Mouse (Mus musculus): Measurements from ENCODE around the gene Idh3g.
"Not testable (repeated sequence)": the region's sequence is repeated elsewhere in the genome, so short reads cannot be mapped to it uniquely, and the experiment has no call there.

Gene Idh3g

DNA sequence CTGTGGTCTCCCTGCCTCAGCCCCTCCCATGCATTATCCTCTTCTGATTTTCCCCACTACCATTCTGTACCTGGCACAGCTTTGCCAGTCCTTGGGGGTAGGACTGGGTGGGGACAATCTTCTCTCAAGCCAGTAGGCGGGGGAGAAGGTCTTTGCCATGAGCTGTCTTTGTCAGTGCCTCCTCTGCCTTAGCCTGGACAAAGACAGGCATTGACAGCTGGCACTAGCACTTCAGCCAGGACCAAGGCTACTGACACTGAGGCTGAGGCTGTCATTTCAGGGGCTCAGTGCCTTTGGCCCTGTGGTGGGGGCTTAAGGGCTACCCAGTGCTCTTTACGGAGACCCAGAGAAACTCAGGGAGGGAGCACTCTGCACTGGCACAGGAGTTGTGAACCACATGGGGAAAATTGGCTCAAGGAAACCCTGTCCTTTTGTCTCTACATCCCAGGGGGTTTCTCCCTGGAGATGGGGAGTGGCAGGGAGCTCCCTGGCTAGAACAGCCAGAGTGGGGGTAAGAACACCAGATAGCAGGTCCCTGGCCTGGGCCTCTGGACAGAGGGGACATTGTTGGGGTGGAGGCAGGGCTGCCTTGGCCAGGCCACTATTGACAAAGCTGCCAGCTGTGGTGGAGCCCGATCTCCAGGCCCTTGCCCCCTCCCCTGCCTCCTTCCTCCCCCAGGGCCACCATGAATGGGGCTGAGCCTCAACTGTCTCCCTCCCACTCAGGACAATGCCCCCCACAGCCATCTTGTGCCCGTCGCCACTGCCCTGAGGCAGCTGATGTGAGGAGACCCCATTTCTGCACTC lies 30.2 kb downstream of the Idh3g start, which contains the start of gene Plxnb3:
Plxnb3 (plus strand) TSS at position 757 of the 807 bp plus-strand sequence.
- no peak for DNase-seq (ENCODE audit: low read depth, low spot score)

DNA sequence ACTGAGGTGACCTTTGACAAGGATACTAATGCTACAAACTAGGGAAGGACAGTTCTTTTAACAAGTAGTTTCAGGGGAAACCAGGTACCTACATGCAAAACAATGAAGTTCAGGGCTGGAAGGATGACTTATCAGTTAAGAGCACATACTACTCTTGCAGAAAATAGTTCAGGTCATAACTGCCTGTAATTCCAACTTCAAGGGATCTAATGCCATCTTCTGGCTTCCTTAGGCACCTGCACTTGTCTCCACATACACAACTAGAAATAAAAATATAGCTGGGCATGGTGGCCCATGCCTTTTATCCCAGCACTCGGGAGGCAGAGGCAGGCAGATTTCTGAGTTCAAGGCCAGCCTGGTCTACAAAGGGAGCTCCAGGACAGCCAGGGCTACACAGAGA lies 37.7 kb downstream of the Idh3g start:
- DNase-seq (ENCODE audit: low read depth, low spot score): no peak

GRCm38 (mm10) chrX:73744774-73745481 lies 41.8 kb downstream of the Idh3g start:
- DNase-seq (ENCODE audit: low read depth, low spot score): no peak

- DNase-seq (ENCODE audit: low read depth, low spot score): not testable (repeated sequence)
Observed at GRCm38 (mm10) chrX:73739841-73740240, 46.9 kb downstream of the Idh3g start.

- no peak for DNase-seq (ENCODE audit: low read depth, low spot score)
Observed at GRCm38 (mm10) chrX:73739151-73739550, 47.5 kb downstream of the Idh3g start.

DNA sequence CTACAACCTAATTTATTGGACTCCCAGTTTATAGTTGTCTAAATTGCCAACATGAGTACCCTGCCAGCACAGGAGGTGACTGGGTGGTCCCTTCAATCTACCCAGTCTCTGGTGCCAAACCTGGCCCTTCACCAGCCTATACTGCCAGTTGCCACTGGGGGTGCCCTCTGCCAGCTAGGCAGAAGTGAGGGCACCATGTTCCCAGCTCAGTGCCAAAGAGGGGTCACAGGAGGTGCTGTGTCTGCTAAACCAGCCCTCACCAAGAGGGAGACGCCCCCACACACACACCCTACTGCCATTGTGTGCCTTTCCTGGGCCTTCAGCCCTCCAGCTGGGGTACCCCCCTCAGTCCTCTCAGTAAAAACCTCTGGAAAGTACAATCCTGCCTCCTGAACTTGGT lies 48.5 kb downstream of the Idh3g start:
- DNase-seq (ENCODE audit: low read depth, low spot score): no peak

GRCm38 (mm10) chrX:73730908-73731307 lies 55.8 kb downstream of the Idh3g start:
- DNase-seq (ENCODE audit: low read depth, low spot score): no peak
